In the genomic region with DNA sequence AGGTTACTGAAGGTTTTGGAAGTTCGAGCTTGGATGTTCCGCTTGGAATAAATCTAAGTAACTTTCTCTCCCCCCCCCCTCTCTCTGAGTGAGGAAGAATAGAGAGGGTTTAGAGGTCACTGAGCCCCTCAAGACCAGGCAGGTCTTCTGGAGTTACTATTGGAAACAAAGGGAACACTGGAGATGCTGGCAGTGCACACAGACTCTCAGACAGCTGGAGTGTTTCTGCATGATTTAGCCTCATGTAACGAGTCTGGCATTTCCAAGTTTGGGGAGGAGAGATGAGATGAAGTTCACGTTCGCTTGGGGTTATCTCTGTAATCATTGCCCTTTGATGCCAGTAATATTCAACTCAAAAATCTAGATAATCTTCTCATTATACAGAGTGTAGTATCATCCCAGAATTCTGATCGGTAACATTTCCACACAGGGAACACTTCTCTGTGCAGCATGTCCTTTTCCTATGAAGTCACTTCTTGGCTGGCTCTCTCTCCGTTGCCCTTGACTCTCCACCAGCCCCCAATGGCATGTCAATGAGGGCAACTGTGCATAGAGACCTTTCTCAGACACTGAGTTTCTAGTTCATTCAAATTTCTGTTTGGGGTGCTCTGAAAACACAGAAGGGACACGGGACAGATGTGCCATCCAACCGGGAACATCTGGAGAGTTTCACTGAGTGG, we compare ENCODE assay signal across 19 mouse cellular contexts.
A peak's percentile ranks its signal among the peaks of the same experiment; 100 is the strongest.
DNase-seq lines count a peak whose midpoint lies in the region; ATAC-seq and TF ChIP-seq lines count a peak whose summit lies in the region.
"Had no signal": no experiment of that assay in that cellular context is flagged by ENCODE, and none has a peak within 500 bp of the region (broad histone marks: within the 10 kb centered on the region; RNA-seq: fewer than 3 reads in every experiment).

No protein-coding gene starts in this region.

- H3K27ac ChIP-seq in layer of hippocampus, adult 2 months = peak overlapping the region; percentile 36; the same call in 1 of the 2 replicates
- H3K27ac ChIP-seq in forebrain, embryonic 16.5 days (ENCODE audit: low read length) = 0 out of 2 replicates have a peak overlapping the region, but pooled peaks have one; percentile 6
- H3K27ac ChIP-seq: embryonic facial prominence, embryonic 15.5 days; midbrain, embryonic 15.5 days had no signal

- 0 out of 2 replicates have a peak, but pooled peaks cover 4% of the 10 kb centered on the region for H3K4me1 ChIP-seq in forebrain, embryonic 16.5 days (replicated peaks; ENCODE audit: control insufficient read depth, insufficient read depth, low read length)
- H3K4me1 ChIP-seq: embryonic facial prominence, embryonic 15.5 days had no signal

- no peak overlapping the region for H3K4me2 ChIP-seq in forebrain, embryonic 16.5 days (ENCODE audit: low read length)
- H3K4me2 ChIP-seq: embryonic facial prominence, embryonic 15.5 days; heart, embryonic 11.5 days; lung, embryonic 14.5 days; midbrain, embryonic 15.5 days had no signal

- no peaks in the 10 kb centered on the region for H3K9me3 ChIP-seq in forebrain, embryonic 16.5 days (ENCODE audit: control insufficient read depth, low read length)
- H3K9me3 ChIP-seq: embryonic facial prominence, embryonic 15.5 days; midbrain, embryonic 15.5 days had no signal

- no peaks in the 10 kb centered on the region for H3K27me3 ChIP-seq in forebrain, embryonic 16.5 days (replicated peaks; ENCODE audit: control insufficient read depth, insufficient read depth, low read length)
- H3K27me3 ChIP-seq: embryonic facial prominence, embryonic 15.5 days; midbrain, embryonic 15.5 days; Patski had no signal

- H3K4me3 ChIP-seq in layer of hippocampus, adult 2 months = no peak overlapping the region
- no peak overlapping the region for H3K4me3 ChIP-seq in forebrain, embryonic 16.5 days (replicated peaks; ENCODE audit: low read length)
- H3K4me3 ChIP-seq: embryonic facial prominence, embryonic 15.5 days; midbrain, embryonic 15.5 days had no signal

- 66% methylated on average over 9 of the region's 9 CpGs for WGBS in forebrain, embryonic 16.5 days

- DNase-seq in cerebellum, postnatal 14 days = peak; percentile 31 to 55
- no peak for DNase-seq in cerebellum, adult 18-20 months
- DNase-seq in layer of hippocampus, adult 2 months (ENCODE audit: low spot score in 2 of 2) = peak in 1 of 2 experiments; percentile 21
- DNase-seq in layer of hippocampus, postnatal 36 days = no peak
- DNase-seq in adrenal gland, postnatal 10 days = peak; percentile 33
- DNase-seq in frontal cortex, postnatal 36 days (ENCODE audit: low spot score in 2 of 2) = no peak
- DNase-seq in frontal cortex, postnatal 10 days (ENCODE audit: low spot score in 2 of 2) = no peak
- DNase-seq: B cell, adult 2 months; gastrocnemius, postnatal 25 days; kidney, adult 11 months; kidney, postnatal 25 days; liver; lung, embryonic 14.5 days; thymus, postnatal 14 days had no signal

- no peak overlapping the region for H3K9ac ChIP-seq in forebrain, embryonic 16.5 days (replicated peaks; ENCODE audit: low read depth, low read length)
- H3K9ac ChIP-seq: embryonic facial prominence, embryonic 15.5 days; lung, embryonic 14.5 days; midbrain, embryonic 15.5 days had no signal

- ATAC-seq in forebrain, embryonic 16.5 days = 0 out of 2 replicates have a peak, but pooled peaks have one; percentile 47
- ATAC-seq: midbrain, embryonic 15.5 days; Patski had no signal

- no peaks in the 10 kb centered on the region for H3K36me3 ChIP-seq in forebrain, embryonic 16.5 days (ENCODE audit: control insufficient read depth, insufficient read depth)
- H3K36me3 ChIP-seq: embryonic facial prominence, embryonic 15.5 days; midbrain, embryonic 15.5 days had no signal

- no peak for TF ChIP-seq CTCF in layer of hippocampus, adult 2 months (conservative IDR thresholded peaks at IDR 0.05)

Comparison
In these comparisons a context has a peak if more than half of its experiments do, and no peak if none do; other contexts are left out.
1. DNase-seq: peak in cerebellum, postnatal 14 days (2 of 2) and adrenal gland, postnatal 10 days (single experiment); none in cerebellum, adult 18-20 months (0 of 2), layer of hippocampus, postnatal 36 days (0 of 2), frontal cortex, postnatal 36 days (0 of 2) and frontal cortex, postnatal 10 days (0 of 2).